Mouse (Mus musculus) MEL (cell line): ENCODE data around the gene Olfr1076. TPM values are rescaled to one million over a fixed set of nuclear protein-coding genes. Genes with fewer than 3 reads are reported as not detected.

Source experiments
- DNase-seq: peaks from one replicate; pipeline ENCODE4 v3.0.0; 2011; ENCODE audit warnings: low read depth, low spot score
- H3K27ac ChIP-seq: 2 replicates; pipeline ENCODE4 v1.5.1; 2012; ENCODE audit warnings: low read depth, mild to moderate bottlenecking, control low read depth, low read length, moderate library complexity; ENCODE audit not compliant: control insufficient read depth
- H3K27me3 ChIP-seq, 2 experiments: fragments of 150-350 bp in 1 of 2; sonication (generic) in 1 of 2; 2 replicates each; pipeline ENCODE4 v1.6.1; 2012; ENCODE audit warnings: low read length in 2 of 2, mild to moderate bottlenecking in 2 of 2, improper control_type of control experiment in 1 of 2, moderate library complexity in 1 of 2; ENCODE audit not compliant: insufficient read depth in 2 of 2, control insufficient read depth in 1 of 2
- H3K36me3 ChIP-seq, 2 experiments: 2 replicates each; pipeline ENCODE4 v1.6.1; 2012 to 2014; ENCODE audit warnings: low read length in 2 of 2, improper control_type of control experiment in 1 of 2, inconsistent platforms in 1 of 2, mild to moderate bottlenecking in 1 of 2; ENCODE audit not compliant: insufficient read depth in 2 of 2, control insufficient read depth in 1 of 2
- H3K4me1 ChIP-seq, 2 experiments: fragments of 150-350 bp in 1 of 2; sonication (generic) in 1 of 2; 2 replicates each; pipeline ENCODE4 v1.6.1; 2012; ENCODE audit warnings: low read length in 2 of 2, improper control_type of control experiment in 1 of 2, mild to moderate bottlenecking in 1 of 2; ENCODE audit not compliant: insufficient read depth in 2 of 2, control insufficient read depth in 1 of 2
- H3K4me3 ChIP-seq, 2 experiments: fragments of 150-350 bp in 1 of 2; sonication (generic) in 1 of 2; 2 replicates each; pipeline ENCODE4 v1.5.1; 2012; ENCODE audit warnings: low read depth in 2 of 2, low read length in 2 of 2, mild to moderate bottlenecking in 2 of 2, moderate library complexity in 2 of 2, control low read depth in 1 of 2, improper control_type of control experiment in 1 of 2; ENCODE audit not compliant: control insufficient read depth in 1 of 2, insufficient read depth in 1 of 2
- H3K79me2 ChIP-seq: 2 replicates; pipeline ENCODE4 v1.6.1; 2012; ENCODE audit warnings: mild to moderate bottlenecking, low read length, moderate library complexity; ENCODE audit not compliant: control insufficient read depth, poor library complexity, insufficient read depth
- H3K9ac ChIP-seq: 2 replicates; pipeline ENCODE4 v1.6.1; 2012; ENCODE audit warnings: low read depth, mild to moderate bottlenecking, control low read depth, low read length, moderate library complexity; ENCODE audit not compliant: control insufficient read depth, poor library complexity, severe bottlenecking
- H3K9me3 ChIP-seq: fragments of 150-350 bp; sonication (generic); replicated peaks from 2 replicates; pipeline ENCODE4 v1.6.1; 2012; ENCODE audit warnings: mild to moderate bottlenecking, low read length, improper control_type of control experiment, moderate library complexity; ENCODE audit not compliant: insufficient read depth
- BHLHE40 ChIP-seq: IDR thresholded peaks from 2 replicates; pipeline ENCODE4 v1.6.1; 2012; ENCODE audit warnings: low read depth, mild to moderate bottlenecking, inconsistent platforms, low read length, improper control_type of control experiment, borderline replicate concordance
- CHD1 ChIP-seq: IDR thresholded peaks from 2 replicates; pipeline ENCODE4 v1.6.1; 2012; ENCODE audit warnings: low read depth, mild to moderate bottlenecking, inconsistent platforms, low read length, improper control_type of control experiment
- CHD2 ChIP-seq: IDR thresholded peaks from 2 replicates; pipeline ENCODE4 v1.6.1; 2011; ENCODE audit warnings: low read length, improper control_type of control experiment
- ELF1 ChIP-seq: IDR thresholded peaks from 2 replicates; pipeline ENCODE4 v1.6.1; 2014; ENCODE audit warnings: low read depth, mild to moderate bottlenecking, inconsistent platforms, low read length, improper control_type of control experiment, moderate library complexity
- EP300 ChIP-seq, 2 experiments: IDR thresholded peaks; 2 replicates each; pipeline ENCODE4 v1.6.1; 2011; ENCODE audit warnings: improper control_type of control experiment in 2 of 2, low read length in 2 of 2, low read depth in 1 of 2, mild to moderate bottlenecking in 1 of 2
- ETS1 ChIP-seq: IDR thresholded peaks from 2 replicates; pipeline ENCODE4 v1.6.1; 2012; ENCODE audit warnings: low read depth, mild to moderate bottlenecking, inconsistent platforms, low read length, improper control_type of control experiment, moderate library complexity
- GATA1 ChIP-seq: IDR thresholded peaks from 2 replicates; pipeline ENCODE4 v1.6.1; 2011; ENCODE audit warnings: low read depth, low read length, improper control_type of control experiment
- HCFC1 ChIP-seq: IDR thresholded peaks from 2 replicates; pipeline ENCODE4 v1.6.1; 2012; ENCODE audit warnings: low read depth, mild to moderate bottlenecking, inconsistent platforms, low read length, improper control_type of control experiment, moderate library complexity
- KAT2A ChIP-seq: conservative IDR thresholded peaks from 2 replicates; pipeline ENCODE4 v1.6.1; 2012; ENCODE audit warnings: low read depth, low read length, improper control_type of control experiment, inconsistent platforms
- MAZ ChIP-seq: IDR thresholded peaks from 2 replicates; pipeline ENCODE4 v1.6.1; 2012; ENCODE audit warnings: low read depth, mild to moderate bottlenecking, inconsistent platforms, low read length, improper control_type of control experiment
- MEF2A ChIP-seq: IDR thresholded peaks from 2 replicates; pipeline ENCODE4 v1.6.1; 2014; ENCODE audit warnings: low read depth, mild to moderate bottlenecking, inconsistent platforms, low read length, improper control_type of control experiment; ENCODE audit not compliant: poor library complexity, insufficient replicate concordance, severe bottlenecking; ENCODE audit errors: extremely low read depth
- MYC ChIP-seq: IDR thresholded peaks from 2 replicates; pipeline ENCODE4 v1.6.1; 2011; ENCODE audit warnings: low read depth, mild to moderate bottlenecking, low read length, improper control_type of control experiment, moderate library complexity
- NELFE ChIP-seq: IDR thresholded peaks from 2 replicates; pipeline ENCODE4 v1.6.1; 2011; ENCODE audit warnings: low read depth, low read length, improper control_type of control experiment
- NRF1 ChIP-seq: IDR thresholded peaks from 2 replicates; pipeline ENCODE4 v1.6.1; 2014; ENCODE audit warnings: low read depth, mild to moderate bottlenecking, inconsistent platforms, low read length, improper control_type of control experiment, moderate library complexity; ENCODE audit not compliant: poor library complexity, insufficient read depth, severe bottlenecking
- POLR2AphosphoS2 ChIP-seq: IDR thresholded peaks from 2 replicates; pipeline ENCODE4 v1.6.1; 2011; ENCODE audit warnings: low read length, improper control_type of control experiment
- TAL1 ChIP-seq: IDR thresholded peaks from 2 replicates; pipeline ENCODE4 v1.6.1; 2012; ENCODE audit warnings: mild to moderate bottlenecking, inconsistent platforms, low read length, moderate library complexity, mixed read lengths
- TCF12 ChIP-seq: IDR thresholded peaks from 2 replicates; pipeline ENCODE4 v1.6.1; 2014; ENCODE audit warnings: low read depth, mild to moderate bottlenecking, inconsistent platforms, low read length, improper control_type of control experiment, moderate library complexity
- USF1 ChIP-seq: IDR thresholded peaks from 2 replicates; pipeline ENCODE4 v1.6.1; 2014; ENCODE audit warnings: low read depth, mild to moderate bottlenecking, inconsistent platforms, low read length, improper control_type of control experiment, moderate library complexity
- USF2 ChIP-seq, 2 experiments: IDR thresholded peaks; 2 replicates each; pipeline ENCODE4 v1.6.1; 2011 to 2012; ENCODE audit warnings: improper control_type of control experiment in 2 of 2, low read length in 2 of 2, borderline replicate concordance in 1 of 2, inconsistent platforms in 1 of 2, low read depth in 1 of 2, mild to moderate bottlenecking in 1 of 2; ENCODE audit not compliant: insufficient read depth in 1 of 2
- ZC3H11A ChIP-seq: IDR thresholded peaks from 2 replicates; pipeline ENCODE4 v1.6.1; 2012; ENCODE audit warnings: low read depth, mild to moderate bottlenecking, inconsistent platforms, low read length, improper control_type of control experiment
- polyA plus RNA-seq, 2 experiments: library from polyadenylated mRNA; stranded (reverse) in 1 of 2; unstranded in 1 of 2; fragments of >175 nt in 1 of 2; fragments of >200 nt in 1 of 2; gene quantifications; 2 replicates each; pipeline versions ENCODE4 v1.2.1 to v1.2.4; 2012; ENCODE audit warnings: low replicate concordance in 2 of 2, low read depth in 1 of 2; ENCODE audit not compliant: insufficient read length in 2 of 2, insufficient read depth in 1 of 2, missing spikeins in 1 of 2
- total RNA-seq: library from RNA; depleted of rRNA; stranded (reverse); fragments of 300-350 nt; gene quantifications from 2 replicates; pipeline ENCODE4 v1.2.3, GENCODE M21; 2012; rRNA removed

The Olfr1076 gene
- total RNA-seq = not detected in 2 replicates
- polyA plus RNA-seq = not detected

- no peaks in the 10 kb centered on the region for H3K4me1 ChIP-seq
- DNase-seq = no peak
- TF ChIP-seq HCFC1 (no peak), MEF2A (no peak), BHLHE40 (no peak), GATA1 (no peak), USF1 (no peak), TAL1 (no peak), ELF1 (no peak), CHD1 (no peak), TCF12 (no peak), USF2 (IDR thresholded peaks at IDR 0.05; ENCODE audit: borderline replicate concordance in 1 of 2, insufficient read depth in 1 of 2, low read depth in 1 of 2, low read length in 2 of 2) (no peak), POLR2AphosphoS2 (no peak), CHD2 (no peak), EP300 (IDR thresholded peaks at IDR 0.05; ENCODE audit: low read depth in 1 of 2, low read length in 2 of 2) (no peak), ZC3H11A (no peak), NELFE (no peak), ETS1 (no peak), MYC (no peak)
- no peak within 1 kb of the TSS for H3K27ac ChIP-seq
- H3K27me3 ChIP-seq = no peaks in the 10 kb centered on the region
- no peak within 1 kb of the TSS for H3K4me3 ChIP-seq
- no peaks in the 10 kb centered on the region for H3K79me2 ChIP-seq
- no peak within 1 kb of the TSS for H3K9ac ChIP-seq
- H3K9me3 ChIP-seq = no peaks in the 10 kb centered on the region
- H3K36me3 ChIP-seq = no peaks in the 10 kb centered on the region
These were observed at the start of gene Olfr1076 for GRCm38 (mm10) chr2:86508161-86508560. Gene Olfr1076, plus strand, starts transcription at chr2:86508461.

- DNase-seq = peak; percentile 68
- TF ChIP-seq NRF1 (no peak), MAZ (no peak), ETS1 (no peak), TCF12 (peak; percentile 44; the same call in 1 of the 2 replicates), EP300 (IDR thresholded peaks at IDR 0.05; ENCODE audit: low read depth in 1 of 2, low read length in 2 of 2) (peak; percentile 57 to 58), KAT2A (no peak), ZC3H11A (no peak)
- H3K79me2 ChIP-seq = no peaks in the 10 kb centered on the region
- H3K36me3 ChIP-seq = no peaks in the 10 kb centered on the region
- H3K4me1 ChIP-seq = no peaks in the 10 kb centered on the region
- no peaks in the 10 kb centered on the region for H3K27me3 ChIP-seq
- no peak overlapping the region for H3K27ac ChIP-seq
- no peaks in the 10 kb centered on the region for H3K9me3 ChIP-seq
- H3K9ac ChIP-seq = no peak overlapping the region
- no peak overlapping the region for H3K4me3 ChIP-seq
These were observed 47.8 kb upstream of the Olfr1076 start for GRCm38 (mm10) chr2:86460434-86460833.
